Mouse (Mus musculus): ENCODE measurements at regions not wholly inside any gene's neighbourhood (a gene's known extent, or its start where the extent isn't known, plus 50 kb on each side); places are given as distances from the start of the nearest gene placed in this dataset.

- DNase-seq = no peak
These were observed 53.6 kb upstream of the Bcl6 start for GRCm38 (mm10) chr16:24042216-24042615.

GRCm38 (mm10) chr16:24041403-24041802, 52.8 kb upstream of the Bcl6 start:
- no peak for DNase-seq

DNA sequence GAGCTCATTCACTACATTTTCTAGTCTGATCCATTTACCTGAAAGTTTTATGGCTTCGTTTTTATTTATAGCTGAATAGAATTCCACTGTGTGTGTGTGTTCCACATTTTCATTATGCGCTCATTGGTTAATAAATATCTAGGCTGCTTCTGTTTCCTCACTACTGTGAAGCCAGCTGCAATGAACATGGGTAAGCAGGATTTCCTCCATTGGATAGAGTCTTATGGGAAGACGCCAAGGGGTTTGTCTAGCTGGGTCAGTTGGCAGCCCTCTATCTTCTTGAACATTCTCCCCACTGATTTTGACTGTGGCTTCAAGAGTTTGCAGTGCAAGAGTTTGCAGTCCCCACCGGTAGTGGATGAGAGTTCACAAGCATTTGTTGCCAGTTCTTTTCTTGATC, 51.1 kb upstream of the Bcl6 start:
- DNase-seq = no peak
